Mouse (Mus musculus): ENCODE measurements around the gene Kctd10. TPM values are rescaled to one million over a fixed set of nuclear protein-coding genes. Genes with fewer than 3 reads are reported as not detected.

The Kctd10 gene
- polyA plus RNA-seq, 1 experiment, result 73.4 TPM

DNA sequence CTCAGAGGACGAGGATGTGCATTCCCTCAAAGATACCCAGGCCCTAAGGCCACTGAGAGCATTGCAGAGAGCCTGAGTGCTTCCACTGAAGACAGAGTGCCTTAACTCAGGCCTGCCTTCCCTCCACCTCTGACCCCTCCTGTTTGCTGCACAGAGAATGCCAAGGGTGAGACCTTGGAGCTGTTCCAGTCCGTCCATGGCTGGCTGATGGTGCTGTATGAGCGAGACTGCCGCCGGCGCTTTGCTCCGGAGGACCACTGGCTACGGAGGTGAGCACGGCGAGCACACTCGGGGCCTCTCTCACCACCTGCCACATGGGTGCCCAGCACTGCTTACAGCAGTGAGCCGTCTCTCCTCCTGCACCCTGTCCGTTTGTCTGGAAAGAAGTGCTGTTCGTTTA lies 26.3 kb upstream of the Kctd10 start:
- TF ChIP-seq GATA1 (IDR thresholded peaks at IDR 0.05; ENCODE audit: low read length), result no peak

DNA sequence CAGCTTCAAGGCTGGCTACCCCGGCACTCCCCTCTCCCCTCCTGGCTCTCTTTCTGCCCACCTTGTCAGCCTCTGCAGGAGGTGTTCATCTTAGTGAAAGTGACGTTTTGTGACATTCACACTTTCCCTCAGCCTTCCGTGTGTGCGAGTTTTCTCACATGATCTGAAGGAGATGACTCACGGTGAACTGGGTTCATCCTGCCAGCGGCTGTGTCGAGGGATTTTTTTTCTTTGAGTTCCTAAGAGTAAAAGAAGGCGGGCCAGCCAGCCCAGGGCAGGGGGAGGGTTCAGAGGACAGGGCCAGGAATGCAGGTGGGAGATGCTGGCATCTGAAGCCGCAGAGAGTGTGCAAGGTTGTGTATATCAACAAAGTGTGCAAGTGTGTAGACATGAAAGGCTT lies 12.9 kb upstream of the Kctd10 start:
- no peak for TF ChIP-seq GATA1 (IDR thresholded peaks at IDR 0.05; ENCODE audit: low read length)

DNA sequence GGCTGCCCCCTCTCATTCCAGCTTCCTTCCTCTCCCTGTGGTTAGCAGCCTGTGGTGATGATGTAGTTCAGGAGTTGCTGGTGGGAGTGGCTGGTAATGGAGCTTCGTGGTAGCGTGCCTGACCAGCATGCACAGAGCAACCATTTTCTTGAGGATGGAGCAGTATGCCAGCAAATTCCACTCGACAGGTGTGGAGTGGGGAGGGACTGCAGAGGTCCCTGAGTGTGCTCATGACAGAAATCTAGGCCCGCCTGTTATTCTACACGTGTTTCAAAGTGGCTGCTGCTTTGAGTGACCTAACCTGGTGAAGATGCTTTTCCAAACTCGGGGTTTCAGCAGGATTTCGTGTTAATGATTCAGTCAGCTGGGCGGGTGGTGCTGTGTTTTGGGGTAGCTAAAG lies 4.1 kb upstream of the Kctd10 start:
- no peak for TF ChIP-seq GATA1 (IDR thresholded peaks at IDR 0.05; ENCODE audit: low read length)

DNA sequence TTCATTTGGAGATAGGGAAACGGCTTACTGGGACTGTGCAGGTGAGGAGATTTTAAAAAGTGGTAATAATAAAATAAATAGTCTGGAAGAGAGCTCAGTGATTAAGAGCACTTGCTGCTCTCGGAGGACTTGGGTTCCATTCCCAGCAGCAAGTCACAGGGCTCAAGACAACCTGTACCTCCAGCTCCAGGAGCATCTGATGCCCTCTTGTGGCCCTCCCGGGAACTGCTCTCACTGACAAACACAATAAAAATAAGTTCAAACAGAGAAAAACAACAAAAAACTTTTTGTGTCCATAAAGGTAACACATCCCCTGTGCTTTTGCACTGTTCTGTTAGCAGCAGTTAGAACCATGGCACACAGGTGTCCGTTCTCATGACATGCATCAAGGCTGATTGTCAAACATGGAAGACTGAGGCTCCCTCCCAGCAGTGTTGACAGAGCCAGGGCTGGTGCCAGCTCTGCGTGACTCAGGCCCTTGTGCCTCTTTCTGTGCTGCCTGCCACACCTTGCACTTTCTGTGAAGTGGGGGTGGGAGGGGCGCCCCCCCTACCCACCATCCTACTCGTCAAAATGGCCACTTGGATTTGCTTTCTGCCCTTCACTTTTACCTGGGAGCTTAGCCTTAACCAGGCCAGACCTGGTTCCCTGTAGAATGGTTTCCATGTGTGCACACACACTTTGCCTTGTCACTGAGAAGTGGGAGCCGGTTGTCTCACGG lies 3.0 kb upstream of the Kctd10 start:
- no peak for TF ChIP-seq GATA1 (IDR thresholded peaks at IDR 0.05; ENCODE audit: low read length)

DNA sequence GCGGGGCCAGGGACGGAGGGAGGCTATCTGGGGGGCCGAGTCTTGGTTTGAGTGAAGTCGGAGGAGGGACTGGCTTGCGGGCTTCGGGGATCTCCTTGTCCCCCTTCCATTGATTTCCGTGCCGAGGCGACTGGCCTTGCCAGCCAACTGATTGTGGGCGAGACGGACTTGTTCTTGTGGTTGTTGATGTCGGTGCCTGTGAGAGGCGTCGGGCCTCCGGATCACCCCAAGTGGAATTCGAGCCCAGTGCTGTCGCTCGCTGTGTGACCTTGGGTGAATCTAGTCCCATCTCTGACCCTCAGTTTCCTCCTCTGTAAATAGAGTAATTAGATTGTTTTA lies 674 bp upstream of the Kctd10 start:
- no peak for TF ChIP-seq GATA1 (IDR thresholded peaks at IDR 0.05; ENCODE audit: low read length)

DNA sequence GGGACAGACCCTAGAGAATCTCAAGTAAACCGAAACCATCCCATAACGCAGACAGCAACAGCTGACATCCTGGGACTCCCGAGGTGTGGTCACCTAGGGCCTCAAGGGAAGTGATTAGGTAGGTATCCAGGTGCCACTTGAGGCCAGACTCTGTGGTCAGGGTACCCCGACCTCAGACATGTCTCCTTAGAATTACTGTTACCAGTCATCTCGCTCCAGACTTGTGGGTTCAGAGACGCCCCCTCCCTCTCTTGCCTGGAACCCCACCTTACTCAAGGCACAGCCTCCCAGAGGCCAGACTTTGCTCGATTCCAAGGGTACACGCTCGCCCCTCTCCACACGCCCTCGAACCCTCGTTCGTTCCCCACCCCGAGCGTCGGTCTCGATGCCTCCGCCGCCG lies 545 bp downstream of the Kctd10 start:
- TF ChIP-seq GATA1 (IDR thresholded peaks at IDR 0.05; ENCODE audit: low read length), result no peak

DNA sequence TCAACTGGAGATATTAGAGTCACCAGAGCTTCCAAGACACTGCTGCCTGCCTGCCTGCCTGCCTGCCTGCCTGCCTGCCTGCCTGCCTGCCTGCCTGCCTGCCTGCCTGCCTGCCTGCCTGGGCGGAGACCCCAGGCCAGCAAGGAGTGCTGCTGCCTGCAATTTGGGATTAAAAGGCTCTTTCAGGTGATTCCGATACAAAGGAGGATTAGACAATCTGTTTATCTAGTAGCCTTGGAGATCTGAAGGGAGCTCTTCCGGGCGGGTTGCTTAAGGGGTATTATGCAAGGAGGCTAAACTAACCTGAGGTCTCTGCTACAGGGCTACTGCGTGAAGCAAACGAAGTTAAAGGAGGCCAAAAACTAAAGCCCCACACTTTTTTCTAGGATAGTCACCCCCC lies 1.4 kb downstream of the Kctd10 start:
- TF ChIP-seq GATA1 (IDR thresholded peaks at IDR 0.05; ENCODE audit: low read length), result no peak

DNA sequence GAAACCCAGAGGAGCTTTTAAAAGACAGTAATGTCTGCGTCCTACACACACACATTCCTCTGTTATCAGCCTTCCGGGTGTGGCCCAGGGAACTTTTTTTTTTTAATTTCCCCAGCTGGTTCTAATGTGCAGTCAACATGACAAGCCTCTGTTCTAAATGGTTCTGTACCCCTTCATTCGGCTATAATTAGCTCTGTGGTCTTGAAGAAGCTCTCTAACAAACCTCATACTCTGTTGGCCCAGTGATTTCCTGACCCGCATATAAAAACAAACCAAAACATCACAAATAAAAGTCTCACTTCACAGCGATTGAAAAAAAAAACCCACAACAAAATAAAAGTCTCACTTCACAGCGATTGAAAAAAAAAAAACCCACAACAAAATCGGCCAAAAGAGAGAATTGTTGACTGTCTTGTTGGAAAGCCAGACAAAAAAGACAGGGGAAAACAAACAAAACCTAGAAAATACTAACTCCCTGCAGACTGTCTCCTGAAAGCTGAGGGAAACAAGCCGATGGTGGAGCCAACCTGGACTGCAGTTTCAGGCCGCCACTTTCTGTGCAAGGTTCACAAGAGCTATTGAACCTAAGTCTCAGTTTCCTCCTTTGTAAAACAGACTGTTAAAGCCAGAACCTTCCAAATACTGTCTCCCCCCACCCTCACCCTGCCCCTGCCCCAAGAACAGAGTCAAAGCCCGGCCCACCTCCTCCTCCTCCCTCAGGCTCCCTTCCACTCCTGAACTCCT lies 2.0 kb downstream of the Kctd10 start:
- no peak for TF ChIP-seq GATA1 (IDR thresholded peaks at IDR 0.05; ENCODE audit: low read length)

DNA sequence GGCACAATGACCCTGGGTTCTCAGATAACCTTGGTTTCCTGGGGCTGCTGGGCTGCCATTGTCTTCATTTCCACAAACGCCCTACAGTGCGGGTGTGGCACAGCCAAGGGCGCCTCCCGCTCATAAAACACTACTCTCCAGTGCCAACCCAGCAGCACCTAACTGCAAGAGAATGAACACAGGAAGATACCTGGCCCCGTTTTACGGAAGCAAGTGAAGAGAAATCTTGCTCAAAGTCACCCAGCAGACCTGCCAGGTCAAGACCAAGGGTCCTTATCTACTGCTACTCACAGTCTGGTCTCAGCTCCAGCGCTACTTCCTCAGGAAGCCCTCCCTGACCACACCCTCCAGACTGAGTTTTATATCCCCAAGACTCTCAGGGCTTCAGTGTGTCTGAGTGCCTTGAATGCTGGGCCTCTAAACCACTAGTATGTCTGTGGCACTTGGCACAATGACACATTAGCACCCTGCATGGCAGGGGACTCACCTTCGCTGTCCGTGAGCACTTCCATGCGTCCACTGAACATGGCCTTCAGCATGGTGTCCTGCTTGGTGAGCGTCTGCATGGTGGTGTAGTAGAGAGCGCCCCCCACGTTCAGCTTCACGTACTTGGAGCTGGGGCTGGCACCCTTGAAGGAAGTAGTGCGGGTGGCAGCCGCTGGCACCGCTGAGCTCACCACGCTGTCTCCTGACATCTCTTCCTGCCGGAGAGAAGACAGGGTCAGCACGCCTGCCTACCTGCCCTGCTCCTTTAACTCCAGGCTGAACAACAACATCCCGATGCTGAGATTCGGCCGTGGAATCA lies 5.7 kb downstream of the Kctd10 start:
- TF ChIP-seq GATA1 (IDR thresholded peaks at IDR 0.05; ENCODE audit: low read length), result no peak

DNA sequence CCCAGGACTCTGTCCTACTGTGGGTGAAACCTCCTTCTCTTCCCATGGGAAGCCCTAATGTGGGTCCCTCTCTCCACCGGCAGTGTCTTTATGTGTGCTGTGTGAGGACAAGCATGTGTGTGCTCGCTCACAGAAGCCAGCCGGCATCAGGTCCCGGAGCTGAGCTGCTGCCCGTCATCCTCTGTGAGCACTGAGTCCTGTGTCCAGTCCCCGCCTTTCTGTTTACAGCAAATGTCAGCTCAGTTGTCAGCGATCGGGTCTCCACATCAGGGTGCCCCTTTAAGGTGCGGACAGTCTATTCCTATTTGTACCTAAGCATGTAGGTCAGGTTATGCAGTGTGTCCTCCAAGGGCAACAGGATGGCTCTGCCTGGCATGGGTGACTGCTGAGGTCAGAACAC lies 6.7 kb downstream of the Kctd10 start:
- no peak for TF ChIP-seq GATA1 (IDR thresholded peaks at IDR 0.05; ENCODE audit: low read length)

DNA sequence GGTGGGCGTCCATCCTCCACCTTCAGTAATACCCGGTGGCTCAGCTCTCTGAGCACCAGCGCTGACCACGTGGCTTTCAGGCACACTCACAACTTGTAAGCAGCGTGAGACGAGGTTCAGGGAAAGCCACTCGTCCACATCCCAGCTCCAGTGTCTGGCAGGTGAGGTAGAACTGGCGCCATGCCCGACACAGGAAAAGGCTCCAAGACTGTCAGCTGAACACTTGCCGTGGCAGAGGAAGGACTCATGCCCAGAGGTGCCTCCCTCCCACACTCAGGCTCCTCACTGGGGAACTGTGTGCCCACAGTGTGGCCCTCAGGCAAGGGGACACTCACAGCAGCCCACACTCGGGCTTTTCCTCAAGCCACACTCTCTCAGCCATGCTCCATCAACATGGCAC lies 7.1 kb downstream of the Kctd10 start:
- no peak for TF ChIP-seq GATA1 (IDR thresholded peaks at IDR 0.05; ENCODE audit: low read length)

DNA sequence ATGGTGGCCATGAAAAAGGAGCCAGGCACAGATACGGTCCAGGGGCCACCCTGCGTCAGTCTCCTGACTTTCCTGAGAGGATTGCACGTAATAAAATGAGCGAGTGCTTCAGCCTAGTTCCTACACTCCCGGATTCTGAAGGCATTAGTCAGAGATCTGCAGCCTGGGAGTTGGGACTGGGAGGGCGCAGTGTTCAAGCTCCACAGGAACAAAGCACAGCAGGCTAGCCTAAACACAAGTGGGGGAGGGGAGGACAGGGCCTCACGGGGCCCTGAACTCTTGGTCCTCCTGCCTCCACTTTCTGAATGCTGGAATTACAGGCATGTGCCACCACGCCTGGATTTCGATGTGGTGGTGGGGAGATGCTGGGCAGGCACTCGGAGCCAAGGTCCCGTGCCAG lies 7.7 kb downstream of the Kctd10 start:
- TF ChIP-seq GATA1 (IDR thresholded peaks at IDR 0.05; ENCODE audit: low read length), result no peak

DNA sequence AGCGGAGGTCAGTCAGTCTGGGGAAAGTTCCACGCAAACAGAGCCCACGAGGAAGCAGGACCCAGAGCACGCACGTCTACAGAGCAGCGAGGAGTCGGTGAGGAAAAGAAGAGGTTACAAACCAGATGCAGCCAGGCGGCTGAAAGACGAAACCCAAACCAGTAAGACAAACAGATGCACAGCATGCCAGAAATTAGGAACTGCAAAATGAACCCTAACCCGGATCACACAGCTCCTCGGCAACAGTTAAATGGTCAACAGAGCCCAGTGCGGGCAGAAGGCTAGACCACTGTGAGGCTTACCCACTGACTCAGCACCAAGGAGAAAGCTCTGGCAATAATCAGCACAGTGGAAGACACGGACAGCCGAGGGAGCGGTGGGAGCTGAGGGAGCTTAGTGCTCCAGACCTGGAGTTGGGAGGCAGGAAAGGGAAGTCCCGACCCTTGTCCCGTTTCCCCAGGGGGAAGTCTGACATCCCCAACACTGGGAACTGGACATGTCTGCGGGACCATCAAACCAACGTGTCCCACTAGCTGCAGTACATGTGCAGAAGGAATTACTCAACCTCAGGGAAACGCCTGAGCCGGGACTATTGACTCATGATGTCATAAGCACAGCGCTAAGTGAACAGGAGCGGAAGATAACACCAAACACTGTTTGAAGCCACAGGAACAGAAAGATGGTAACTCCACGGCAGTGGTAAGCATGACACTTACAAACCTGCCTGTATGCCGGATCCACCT lies 8.4 kb downstream of the Kctd10 start:
- no peak for TF ChIP-seq GATA1 (IDR thresholded peaks at IDR 0.05; ENCODE audit: low read length)

DNA sequence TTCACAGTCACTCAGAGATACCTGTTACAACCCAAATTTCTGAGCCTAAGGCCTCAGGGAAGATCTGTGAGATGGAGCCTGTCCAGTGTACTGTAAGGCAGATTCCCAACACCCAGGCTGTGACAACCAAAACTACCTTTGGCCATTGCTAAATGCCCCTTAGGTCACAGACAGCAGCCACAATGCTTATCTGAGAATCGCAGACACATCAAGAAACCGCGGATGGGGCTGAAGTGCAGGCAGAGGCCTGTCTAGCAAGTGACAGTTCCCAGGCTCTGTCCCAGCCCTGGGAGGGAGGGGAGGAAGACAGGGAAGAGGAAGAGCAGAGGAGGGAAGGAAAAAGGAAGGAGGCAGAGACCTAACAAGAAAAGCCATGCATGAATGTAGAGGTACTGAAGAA lies 9.0 kb downstream of the Kctd10 start:
- TF ChIP-seq GATA1 (IDR thresholded peaks at IDR 0.05; ENCODE audit: low read length), result peak; percentile 17

DNA sequence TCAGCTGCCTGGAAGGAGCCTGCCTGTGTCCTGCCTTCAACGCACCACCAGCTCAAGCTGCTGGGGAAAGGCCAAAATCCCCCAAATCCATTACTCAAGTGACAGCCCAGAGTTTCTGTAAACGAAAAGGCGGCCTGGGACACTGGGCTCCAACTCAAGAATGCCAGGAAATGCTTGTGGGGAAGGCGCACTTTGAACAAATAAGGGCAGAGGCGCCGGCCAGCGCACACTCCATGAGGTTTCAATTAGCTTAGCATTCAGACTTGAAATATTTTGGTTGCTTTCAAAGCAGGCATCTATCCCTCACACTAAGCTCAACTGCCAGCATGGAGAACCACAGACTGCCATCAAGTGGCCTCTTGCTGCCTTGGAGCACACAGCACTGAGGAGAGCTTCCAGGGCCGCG lies 9.9 kb downstream of the Kctd10 start:
- no peak for TF ChIP-seq GATA1 (IDR thresholded peaks at IDR 0.05; ENCODE audit: low read length)

DNA sequence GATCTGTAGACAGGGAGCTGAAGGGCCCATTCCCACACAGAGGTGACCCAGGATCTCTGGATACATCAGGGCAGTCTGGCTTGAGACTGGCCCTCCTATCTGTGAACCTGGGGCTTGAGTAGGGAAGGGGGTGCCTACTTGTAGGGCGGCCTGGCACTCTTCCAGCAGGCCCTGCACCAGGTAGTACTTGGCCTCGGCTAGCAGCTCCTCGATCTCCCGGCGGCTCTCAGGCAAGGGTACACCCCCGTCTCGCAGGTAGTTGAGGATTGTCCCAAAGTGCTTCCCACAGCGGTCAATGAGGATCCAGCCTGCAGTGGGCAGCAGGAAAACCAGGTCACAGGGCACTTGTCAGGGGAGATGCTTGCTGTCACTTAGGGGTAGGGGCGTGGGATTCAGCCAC lies 10.4 kb downstream of the Kctd10 start:
- no peak for TF ChIP-seq GATA1 (IDR thresholded peaks at IDR 0.05; ENCODE audit: low read length)
